Mouse (Mus musculus) CH12.LX (cell line): ENCODE measurements around the gene Pgpep1l.

Source experiments
- ETS1 ChIP-seq: conservative IDR thresholded peaks from 2 replicates; pipeline ENCODE4 v1.6.1; 2012; ENCODE audit warnings: low read depth, mild to moderate bottlenecking, inconsistent platforms, low read length, improper control_type of control experiment, moderate library complexity
- GABPA ChIP-seq: IDR thresholded peaks from 2 replicates; pipeline ENCODE4 v1.6.1; 2012; ENCODE audit warnings: low read depth, low read length, improper control_type of control experiment, inconsistent platforms; ENCODE audit not compliant: insufficient replicate concordance
- KAT2A ChIP-seq: IDR thresholded peaks from 2 replicates; pipeline ENCODE4 v1.6.1; 2012; ENCODE audit warnings: low read length, improper control_type of control experiment, inconsistent platforms; ENCODE audit not compliant: insufficient replicate concordance
- POLR2AphosphoS2 ChIP-seq: IDR thresholded peaks from 2 replicates; pipeline ENCODE4 v1.6.1; 2011; ENCODE audit warnings: low read depth, low read length, improper control_type of control experiment

GRCm38 (mm10) chr7:68228491-68228890 lies 35.5 kb downstream of the Pgpep1l start:
- TF ChIP-seq POLR2AphosphoS2 (no peak), GABPA (no peak), ETS1 (no peak), KAT2A (no peak)
